Mouse (Mus musculus) layer of hippocampus, adult 11-12 months (tissue): Measurements from ENCODE around the gene Podxl2.

ENCODE experiments used
- DNase-seq: peaks from one replicate; pipeline ENCODE4 v3.0.0; 2022; ENCODE audit warnings: low spot score

Podxl2 gene

GRCm38 (mm10) chr6:88843781-88844725 is 30.8 kb downstream of the Podxl2 start:
- no peak for DNase-seq

GRCm38 (mm10) chr6:88843241-88843640 is 31.6 kb downstream of the Podxl2 start:
- no peak for DNase-seq

- DNase-seq = no peak
Measured at GRCm38 (mm10) chr6:88842731-88843151, 32.1 kb downstream of the Podxl2 start.

- peak; percentile 99 for DNase-seq
Measured at GRCm38 (mm10) chr6:88841781-88842689, 32.8 kb downstream of the Podxl2 start, which contains the start of gene Abtb1. Abtb1 (minus strand) TSS chr6:88841984.

- no peak for DNase-seq
Measured at GRCm38 (mm10) chr6:88841514-88841780, 33.4 kb downstream of the Podxl2 start.

- no peak for DNase-seq
Measured at GRCm38 (mm10) chr6:88840791-88841513, 33.9 kb downstream of the Podxl2 start.

GRCm38 (mm10) chr6:88840211-88840610 is 34.6 kb downstream of the Podxl2 start:
- DNase-seq = no peak

GRCm38 (mm10) chr6:88839135-88839970 is 35.5 kb downstream of the Podxl2 start:
- DNase-seq = no peak

- no peak for DNase-seq
Measured at GRCm38 (mm10) chr6:88838613-88839012, 36.2 kb downstream of the Podxl2 start.

GRCm38 (mm10) chr6:88837999-88838398 is 36.8 kb downstream of the Podxl2 start:
- DNase-seq = no peak

- no peak for DNase-seq
Measured at GRCm38 (mm10) chr6:88836178-88836819, 38.5 kb downstream of the Podxl2 start.

GRCm38 (mm10) chr6:88835047-88835446 is 39.8 kb downstream of the Podxl2 start:
- DNase-seq = no peak

GRCm38 (mm10) chr6:88833340-88834140 is 41.3 kb downstream of the Podxl2 start:
- DNase-seq = no peak

- no peak for DNase-seq
Measured at GRCm38 (mm10) chr6:88832663-88833062, 42.2 kb downstream of the Podxl2 start.

- peak; percentile 50 for DNase-seq
Measured at GRCm38 (mm10) chr6:88831456-88831855, 43.4 kb downstream of the Podxl2 start.

- DNase-seq = no peak
Measured at GRCm38 (mm10) chr6:88830112-88830702, 44.6 kb downstream of the Podxl2 start.

- no peak for DNase-seq
Measured at GRCm38 (mm10) chr6:88829579-88829978, 45.3 kb downstream of the Podxl2 start.

GRCm38 (mm10) chr6:88828206-88829009 is 46.4 kb downstream of the Podxl2 start:
- DNase-seq = no peak
